ENCODE assay signal across 11 mouse cellular contexts in the genomic region with DNA sequence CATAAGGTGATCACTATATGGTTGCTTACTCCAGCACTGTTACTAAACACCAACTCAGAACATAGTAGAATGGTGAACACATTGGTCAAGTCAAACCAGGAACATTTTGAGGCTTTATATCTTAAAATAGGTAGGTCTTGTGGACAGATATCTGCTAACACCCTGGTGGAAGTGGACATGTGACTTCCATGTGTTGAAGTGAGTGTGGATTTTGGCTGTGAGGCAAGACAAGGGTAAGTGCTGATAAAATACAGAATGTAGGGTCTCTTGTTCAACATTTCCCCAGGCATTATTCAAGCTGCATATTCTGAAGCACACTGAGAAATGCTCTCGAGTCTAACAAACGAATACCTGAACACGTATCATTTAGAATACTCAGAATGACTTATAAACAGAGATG.
"Had no signal": no experiment of that assay in that cellular context is flagged by ENCODE, and none has a peak within 500 bp of the region (broad histone marks: within the 10 kb centered on the region; RNA-seq: fewer than 3 reads in every experiment).

No protein-coding gene starts in this region.

- H3K9me3 ChIP-seq: limb, embryonic 12.5 days; liver, embryonic 13.5 days; midbrain, embryonic 13.5 days; stomach, embryonic 15.5 days had no signal

- H3K4me1 ChIP-seq: limb, embryonic 12.5 days; liver, embryonic 13.5 days; midbrain, embryonic 13.5 days; stomach, embryonic 15.5 days had no signal

- ATAC-seq: liver, postnatal 0 days; midbrain, embryonic 13.5 days had no signal

- H3K27me3 ChIP-seq: limb, embryonic 12.5 days; liver, embryonic 13.5 days; midbrain, embryonic 13.5 days; stomach, embryonic 15.5 days had no signal

- H3K36me3 ChIP-seq: limb, embryonic 12.5 days; liver, embryonic 13.5 days; midbrain, embryonic 13.5 days; stomach, embryonic 15.5 days had no signal

- DNase-seq: kidney, postnatal 10 days; kidney, postnatal 4 days; liver; liver, embryonic 13.5 days; liver, postnatal 0 days; right cerebral cortex, postnatal 14 days; thymus, postnatal 4 days had no signal

- H3K9ac ChIP-seq: limb, embryonic 12.5 days; liver, embryonic 13.5 days; liver, postnatal 0 days; midbrain, embryonic 13.5 days; stomach, embryonic 15.5 days had no signal

- H3K4me3 ChIP-seq: layer of hippocampus, adult 2 months; limb, embryonic 12.5 days; liver, embryonic 13.5 days; midbrain, embryonic 13.5 days; stomach, embryonic 15.5 days had no signal

- H3K27ac ChIP-seq: layer of hippocampus, adult 2 months; limb, embryonic 12.5 days; liver, embryonic 13.5 days; midbrain, embryonic 13.5 days; stomach, embryonic 15.5 days had no signal

- H3K4me2 ChIP-seq: limb, embryonic 12.5 days; liver, embryonic 13.5 days; midbrain, embryonic 13.5 days; stomach, embryonic 15.5 days had no signal
